Mouse (Mus musculus) bone marrow, adult 2 months (tissue): ENCODE data around the gene Rtl6.

ENCODE experiments used
- CTCF ChIP-seq: fragments of 200-500 bp; IDR thresholded peaks from 2 replicates; pipeline ENCODE4 v1.5.1; 2011; ENCODE audit warnings: low read length, control low read depth; ENCODE audit not compliant: control insufficient read depth, insufficient read depth
- POLR2A ChIP-seq: fragments of 200-500 bp; IDR thresholded peaks from 2 replicates; pipeline ENCODE4 v1.6.1; 2011; ENCODE audit warnings: low read depth, mild to moderate bottlenecking, control low read depth, low read length, borderline replicate concordance; ENCODE audit not compliant: control insufficient read depth

DNA sequence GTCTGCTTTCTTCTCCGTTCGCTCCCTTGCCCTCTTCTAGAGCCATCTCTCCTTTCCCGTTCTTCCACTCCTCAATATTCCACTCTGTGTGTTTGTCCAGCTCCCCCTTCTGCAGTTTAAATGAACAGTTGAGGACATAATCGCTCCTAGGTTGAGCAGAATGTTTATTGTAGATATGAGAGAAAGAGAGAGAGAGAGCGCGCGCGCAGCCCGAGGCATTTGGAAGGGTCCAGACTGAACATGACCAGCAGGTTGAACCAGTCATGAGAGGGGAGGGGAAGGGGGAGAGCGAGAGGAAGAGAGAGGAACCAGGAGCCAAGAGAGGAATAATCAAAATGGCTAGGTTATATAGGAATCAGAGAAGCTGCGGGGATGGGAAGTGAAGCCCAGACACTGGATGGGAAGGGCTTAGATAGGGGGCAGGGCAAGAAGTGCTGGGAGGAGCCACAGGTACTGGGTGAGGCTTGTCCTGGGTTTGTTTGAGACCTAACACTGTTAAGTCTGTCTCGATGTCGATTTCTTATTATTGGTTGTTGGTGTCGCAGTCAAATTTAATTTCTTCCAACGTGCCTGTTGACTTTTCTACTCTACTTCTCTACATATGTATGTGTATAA is 18.5 kb downstream of the Rtl6 start:
- TF ChIP-seq CTCF (no peak), POLR2A (no peak)
